Mouse (Mus musculus) heart, adult 8-10 months (tissue): ENCODE data around the gene Pacsin3. TPM values are rescaled to one million over a fixed set of nuclear protein-coding genes. Genes with fewer than 3 reads are reported as not detected.
"Not testable (repeated sequence)": the region's sequence is repeated elsewhere in the genome, so short reads cannot be mapped to it uniquely, and the experiment has no call there.

Experiments
- DNase-seq: peaks from one replicate; pipeline ENCODE4 v3.0.0; 2022; ENCODE audit warnings: low spot score
- total RNA-seq, 4 experiments: library from RNA; stranded (reverse); gene quantifications; 2 replicates each; pipeline ENCODE4 v1.2.4; 2022

Pacsin3 gene
- total RNA-seq = 100 to 1,000 TPM; 168 to 198 (median 178) TPM

DNA sequence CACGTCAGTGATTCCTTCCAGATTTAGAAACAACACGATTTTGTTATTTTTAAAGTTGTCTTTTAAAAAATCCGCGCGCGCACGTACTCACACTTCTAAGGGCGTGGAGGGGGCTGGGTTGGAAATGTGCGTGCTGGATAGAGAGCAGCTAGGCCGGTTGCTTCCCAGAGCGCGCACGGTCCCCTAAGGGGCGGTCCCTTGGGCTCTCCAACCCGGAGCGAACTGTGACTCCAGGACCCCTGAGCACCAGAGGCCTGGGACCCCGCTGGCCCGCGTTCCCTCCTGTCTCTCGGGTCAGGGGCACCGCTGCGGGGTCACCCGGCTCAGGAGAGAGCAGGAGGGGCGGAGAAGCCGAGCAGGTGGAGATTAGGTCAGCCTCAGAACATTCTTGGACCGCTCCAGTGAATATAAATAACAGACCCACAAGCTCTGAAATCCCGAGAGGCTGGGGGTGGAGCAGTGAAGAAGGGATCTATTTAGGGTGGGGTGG is at the start of gene Pacsin3:
TSS of gene Pacsin3 (plus strand) at position 294 of the 490 bp plus-strand sequence.
- DNase-seq = no peak

- DNase-seq = no peak
These were observed 49.4 kb upstream of the Pacsin3 start for GRCm38 (mm10) chr2:91206254-91206775.

DNA sequence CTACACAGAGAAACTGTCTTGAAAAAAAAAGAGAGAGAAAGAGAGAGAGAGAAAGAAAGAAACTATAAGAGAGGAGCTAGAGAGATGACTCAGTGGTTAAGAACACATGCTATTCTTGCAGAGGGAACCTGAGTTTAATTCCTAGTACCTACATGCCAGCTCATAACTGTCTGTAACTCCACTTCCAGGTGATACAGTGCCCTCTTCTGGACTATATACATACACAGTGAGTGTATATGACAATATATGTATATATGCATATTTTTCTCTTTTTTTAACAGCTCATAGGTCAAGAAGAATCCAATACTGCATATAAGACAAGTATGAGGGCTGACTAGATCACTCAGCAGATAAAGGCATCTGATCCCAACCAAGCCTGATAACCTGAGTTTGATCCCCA is 42.4 kb upstream of the Pacsin3 start:
- DNase-seq = no peak

DNA sequence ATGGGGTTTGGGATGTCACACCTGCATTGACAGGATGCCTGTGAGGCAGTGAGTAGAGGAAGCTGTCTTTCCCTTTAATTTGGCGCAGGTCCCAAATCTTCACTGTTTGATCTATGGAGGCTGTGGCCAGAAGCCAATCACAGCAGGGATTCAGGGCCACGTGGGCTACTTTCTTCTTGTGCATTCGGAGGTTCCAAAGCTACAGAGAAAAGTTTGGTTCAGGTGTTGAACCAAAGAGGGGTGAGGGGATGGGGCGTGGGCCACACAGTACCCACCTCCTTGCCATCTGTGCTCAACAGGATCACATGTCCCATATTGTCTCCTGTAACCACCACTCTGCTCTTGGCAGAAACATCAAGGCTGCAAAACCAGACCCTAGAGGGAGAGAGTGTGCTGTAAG is 38.7 kb upstream of the Pacsin3 start:
- DNase-seq = no peak

DNA sequence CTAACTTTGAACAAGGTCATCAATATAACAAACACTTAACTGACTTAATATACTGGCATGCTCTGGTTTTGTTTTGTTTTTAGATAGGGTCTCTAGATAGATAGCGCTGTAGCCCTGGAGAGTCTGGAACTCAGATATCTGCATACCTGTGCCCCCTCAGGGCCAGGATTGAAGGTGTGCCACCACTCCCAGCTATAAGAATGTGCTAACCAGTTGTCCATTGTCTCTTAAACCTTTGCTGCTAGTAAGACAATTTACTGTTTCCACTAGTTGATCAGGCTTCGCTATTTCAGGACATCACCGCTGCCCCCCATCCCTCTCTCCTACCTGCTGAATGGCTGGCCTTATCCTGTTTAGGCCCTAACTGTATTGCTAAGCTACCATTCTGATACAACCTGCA is 35.3 kb upstream of the Pacsin3 start:
- no peak for DNase-seq

GRCm38 (mm10) chr2:91223614-91224013 is 32.1 kb upstream of the Pacsin3 start:
- no peak for DNase-seq

GRCm38 (mm10) chr2:91229735-91230134 is 26.0 kb upstream of the Pacsin3 start:
- DNase-seq = no peak

DNA sequence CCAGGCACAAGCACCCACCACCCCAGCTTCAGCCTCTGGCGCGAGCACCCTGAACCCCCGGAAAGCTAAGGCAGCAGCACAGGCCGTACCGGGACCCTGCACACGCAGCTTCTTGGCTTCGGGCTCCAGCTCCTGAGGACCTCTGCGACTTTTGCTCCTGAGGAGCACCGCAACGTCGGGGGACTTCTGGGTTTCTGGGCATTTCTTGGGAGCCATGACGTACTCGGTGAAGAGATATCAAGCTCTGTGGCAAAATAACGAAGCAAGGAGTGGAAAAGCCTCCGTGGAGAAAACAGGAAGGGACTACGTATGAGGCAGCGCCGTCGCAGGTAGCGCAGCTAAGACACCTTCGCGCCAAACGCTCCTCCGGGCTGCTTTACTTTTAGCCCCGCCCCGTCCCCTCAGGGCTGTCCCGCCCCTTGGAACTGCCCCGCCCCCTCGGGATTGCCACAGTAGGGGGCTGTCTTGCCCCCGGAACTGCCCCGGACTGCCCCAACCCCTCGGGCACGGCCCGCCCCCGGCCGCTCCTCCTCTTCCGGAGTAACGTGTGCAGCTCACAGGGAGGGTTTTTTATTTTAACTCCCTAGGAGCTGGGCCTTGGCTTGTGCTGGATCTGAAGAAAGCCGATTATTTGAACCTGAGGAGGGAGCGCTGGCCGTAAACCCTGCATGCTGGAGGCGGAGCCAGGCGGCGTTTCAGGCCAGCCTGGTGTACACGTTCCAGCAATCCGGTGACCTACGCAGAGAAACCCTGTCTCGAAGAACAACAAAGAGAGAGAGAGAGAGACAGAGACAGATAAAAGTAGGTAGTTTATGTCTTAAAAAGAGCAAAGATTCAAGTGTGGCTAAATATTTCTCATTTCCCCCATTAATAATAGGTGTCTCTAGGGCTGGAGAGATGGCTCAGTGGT is 18.9 kb upstream of the Pacsin3 start, which contains the start of gene Ddb2:
TSS of gene Ddb2 (minus strand) at position 382 of the 910 bp plus-strand sequence.
- DNase-seq = peak; percentile 81

DNA sequence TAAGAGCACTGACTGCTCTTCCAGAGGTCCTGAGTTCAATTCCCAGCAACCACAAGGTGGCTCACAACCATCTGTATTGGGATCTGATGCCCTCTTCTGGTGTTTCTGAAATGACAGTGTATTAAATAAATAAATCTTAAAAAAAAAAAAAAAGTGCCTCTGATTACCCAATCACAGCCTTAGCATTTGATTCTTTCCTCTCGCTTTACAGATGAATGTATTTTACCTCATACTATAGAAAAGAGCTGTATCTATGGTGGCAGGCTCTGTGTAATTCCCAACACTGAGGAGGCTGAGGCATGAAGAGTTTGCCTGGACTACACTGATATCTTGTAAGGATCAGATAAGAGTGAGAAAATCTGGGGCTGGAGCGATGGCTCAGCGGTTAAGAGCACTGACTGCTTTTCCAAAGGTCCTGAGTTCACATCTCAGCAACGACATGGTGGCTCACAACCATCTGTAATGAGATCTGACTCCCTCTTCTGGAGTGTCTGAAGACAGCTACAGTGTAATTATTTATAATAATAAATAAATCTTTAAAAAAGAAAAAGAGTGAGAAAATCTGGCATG is 18.2 kb upstream of the Pacsin3 start:
- not testable (repeated sequence) for DNase-seq

- DNase-seq = no peak
These were observed 13.2 kb upstream of the Pacsin3 start for GRCm38 (mm10) chr2:91242547-91242946.

GRCm38 (mm10) chr2:91243416-91243815 is 12.3 kb upstream of the Pacsin3 start:
- DNase-seq = no peak

- no peak for DNase-seq
These were observed 11.1 kb upstream of the Pacsin3 start for GRCm38 (mm10) chr2:91244557-91245228.

DNA sequence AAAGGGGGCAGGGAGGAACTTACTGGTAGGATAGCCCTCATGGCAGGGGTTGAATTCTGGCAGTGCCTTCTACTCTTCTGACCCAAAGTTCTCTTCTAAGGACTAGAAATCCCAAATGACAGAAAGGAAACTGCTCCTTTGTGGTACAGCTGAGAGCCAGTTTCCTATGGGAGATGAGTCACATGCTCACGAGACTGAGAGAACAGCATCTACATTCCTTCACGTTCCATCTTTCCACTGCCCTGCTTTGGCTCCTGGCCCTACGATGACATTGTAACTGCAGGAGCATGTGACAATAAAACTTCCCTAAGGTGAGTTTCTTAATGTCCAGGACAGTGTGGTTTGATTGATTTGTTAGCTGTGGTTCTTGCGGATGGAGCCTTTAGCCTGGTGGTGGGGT is 7.4 kb upstream of the Pacsin3 start:
- DNase-seq = no peak

DNA sequence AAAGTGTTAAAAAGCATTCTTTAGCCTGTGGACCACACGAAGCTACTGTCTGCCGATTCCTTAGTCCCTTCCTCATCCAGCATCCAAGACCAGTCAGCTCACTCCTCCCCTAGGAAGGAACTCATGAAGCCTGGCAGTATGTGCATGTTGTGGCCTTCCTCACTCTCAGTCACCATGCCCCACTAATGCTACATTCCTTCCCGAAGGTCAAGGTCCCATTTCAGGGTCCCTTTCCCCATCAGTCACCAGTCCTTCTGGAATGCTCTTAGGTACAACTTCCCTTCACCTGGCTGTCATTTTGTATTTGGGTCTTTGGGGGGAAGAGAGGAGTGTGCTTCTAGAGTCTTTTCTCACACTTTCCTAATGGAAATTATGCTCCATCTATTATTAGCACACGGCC is 3.8 kb upstream of the Pacsin3 start:
- DNase-seq = no peak

DNA sequence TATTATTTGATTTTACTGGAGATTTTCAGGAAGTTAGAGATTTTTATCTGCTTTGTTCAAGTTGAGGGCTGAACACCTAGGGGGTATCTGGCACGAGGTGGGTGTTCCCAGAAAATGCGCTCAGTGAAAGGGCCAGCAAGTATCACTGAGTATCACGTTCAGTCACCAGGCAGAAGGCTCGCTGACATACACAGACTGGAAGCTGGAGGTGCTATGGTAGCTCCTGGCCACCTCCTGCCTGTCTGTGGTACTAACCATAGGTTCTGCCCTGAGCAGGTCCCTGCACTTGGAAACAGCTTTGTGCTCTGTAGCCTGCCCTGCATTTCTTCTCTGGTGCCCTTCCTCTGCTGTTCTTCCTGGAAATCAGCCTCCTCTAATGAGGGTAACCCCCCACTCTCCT is 3.2 kb upstream of the Pacsin3 start:
- no peak for DNase-seq

- DNase-seq = no peak
These were observed 901 bp upstream of the Pacsin3 start for GRCm38 (mm10) chr2:91254725-91255380.

- peak; percentile 53 for DNase-seq
These were observed 737 bp downstream of the Pacsin3 start for GRCm38 (mm10) chr2:91256256-91257125.

DNA sequence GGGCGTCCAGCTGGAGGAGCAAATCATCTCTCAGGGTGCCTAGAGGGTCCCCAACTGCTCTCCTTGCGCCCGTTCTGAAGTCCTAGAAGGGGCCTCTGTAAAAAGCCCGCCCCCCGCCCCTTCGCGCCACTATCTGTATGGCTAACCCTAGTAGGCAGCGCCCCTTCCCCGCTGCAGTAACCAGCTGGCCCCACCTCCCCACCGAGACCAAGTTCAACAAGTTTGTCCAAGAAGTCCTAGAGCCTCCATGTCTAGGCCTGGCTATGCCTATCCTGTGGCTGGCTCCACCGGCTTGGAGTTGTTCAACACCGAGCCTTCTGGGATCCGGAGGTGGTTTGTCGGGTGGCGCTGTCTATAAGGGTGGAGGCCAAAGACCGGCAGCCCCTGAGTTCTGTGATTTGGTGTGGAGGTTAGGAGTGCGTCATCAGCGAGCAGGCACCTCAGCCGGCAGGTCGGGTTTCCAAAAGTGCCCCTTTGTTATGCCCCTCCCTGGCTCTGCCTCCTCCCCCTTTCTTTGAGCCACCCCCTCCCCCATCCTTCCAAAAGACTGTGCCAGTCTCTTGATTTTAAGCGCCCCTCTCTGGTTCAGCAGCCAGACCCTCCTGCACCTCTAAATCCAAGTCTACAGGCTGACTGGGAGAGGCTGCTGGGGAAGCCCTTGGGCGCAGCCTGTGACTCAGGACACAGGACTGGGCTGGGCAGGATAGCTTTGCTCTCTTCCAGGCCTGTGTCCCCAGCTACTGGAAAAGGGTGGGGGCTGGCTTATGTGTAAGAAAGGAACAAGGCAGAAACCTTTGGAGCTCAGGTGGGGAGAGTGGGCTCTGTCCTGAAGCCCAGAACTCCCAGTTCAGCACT is 1.6 kb downstream of the Pacsin3 start:
- DNase-seq = no peak

- DNase-seq = no peak
These were observed 2.3 kb downstream of the Pacsin3 start for GRCm38 (mm10) chr2:91258054-91258453.

DNA sequence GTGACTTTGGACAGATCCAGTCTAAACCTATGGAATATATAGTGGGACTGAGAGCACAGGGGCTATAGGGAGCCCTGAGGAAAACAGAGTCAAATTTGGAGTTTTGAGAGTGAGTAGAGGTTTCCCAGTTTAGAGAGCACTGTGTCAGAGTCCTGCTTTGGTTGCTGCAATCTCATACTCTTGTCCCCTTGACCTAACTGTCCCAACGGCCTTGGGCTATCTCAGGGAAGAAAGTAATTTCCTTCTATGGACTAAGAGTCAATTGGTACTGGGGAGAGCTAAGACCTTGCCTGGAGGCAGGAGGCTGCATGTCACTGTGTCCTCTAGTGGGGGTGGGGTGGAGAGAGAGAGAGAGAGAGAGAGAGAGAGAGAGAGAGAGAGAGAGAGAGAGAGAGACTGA is 3.1 kb downstream of the Pacsin3 start:
- DNase-seq = no peak
